Mouse (Mus musculus) liver, embryonic 14.5 days (tissue): ENCODE measurements around the gene Bloc1s4. TPM values are rescaled to one million over a fixed set of nuclear protein-coding genes. Genes with fewer than 3 reads are reported as not detected.

Source experiments
- ATAC-seq: fragments of 200-750 bp; cut with Nextera tagmentation; 2 replicates; pipeline ENCODE4 v1.8.0; 2017; ENCODE audit warnings: moderate number of reproducible peaks, mild to moderate bottlenecking, moderate library complexity; ENCODE audit not compliant: insufficient read depth
- DNase-seq, 3 experiments: peaks; one replicate each; pipeline ENCODE4 v3.0.0-alpha.2; 2012 to 2013; ENCODE audit warnings: low read depth in 3 of 3, low spot score in 3 of 3
- H3K27ac ChIP-seq: fragments of 300-500 bp; sonication (generic); 2 replicates; pipeline ENCODE4 v1.5.1; 2014; ENCODE audit warnings: moderate library complexity, mild to moderate bottlenecking, control low read depth, inconsistent platforms
- H3K27me3 ChIP-seq: fragments of 300-500 bp; sonication (generic); 2 replicates; pipeline ENCODE4 v1.6.1; 2014; ENCODE audit warnings: mild to moderate bottlenecking, low read length, moderate library complexity; ENCODE audit not compliant: control insufficient read depth, insufficient read depth
- H3K36me3 ChIP-seq: fragments of 300-500 bp; sonication (generic); replicated peaks from 2 replicates; pipeline ENCODE4 v1.6.1; 2014; ENCODE audit warnings: low read depth; ENCODE audit not compliant: control insufficient read depth, insufficient read depth
- H3K4me1 ChIP-seq, 2 experiments: fragments of 200-500 bp in 1 of 2; fragments of 300-500 bp in 1 of 2; sonication (generic) in 1 of 2; replicated peaks; 2 replicates each; pipeline ENCODE4 v1.6.1; 2012 to 2014; ENCODE audit warnings: antibody characterized with exemption in 1 of 2, inconsistent platforms in 1 of 2, low read length in 1 of 2; ENCODE audit not compliant: control insufficient read depth in 2 of 2, insufficient read depth in 2 of 2
- H3K4me2 ChIP-seq: fragments of 300-500 bp; sonication (generic); 2 replicates; pipeline ENCODE4 v1.6.1; 2014; ENCODE audit warnings: low read depth, mild to moderate bottlenecking, control low read depth, moderate library complexity
- H3K4me3 ChIP-seq, 2 experiments: fragments of 200-500 bp in 1 of 2; fragments of 300-500 bp in 1 of 2; sonication (generic) in 1 of 2; 2 replicates each; pipeline ENCODE4 v1.5.1; 2012 to 2014; ENCODE audit warnings: low read depth in 2 of 2, low read length in 2 of 2, mild to moderate bottlenecking in 2 of 2, control low read depth in 1 of 2, inconsistent platforms in 1 of 2, moderate library complexity in 1 of 2; ENCODE audit not compliant: insufficient read depth in 1 of 2
- H3K9ac ChIP-seq: fragments of 300-500 bp; sonication (generic); replicated peaks from 2 replicates; pipeline ENCODE4 v1.6.1; 2014; ENCODE audit warnings: mild to moderate bottlenecking, control low read depth, moderate library complexity
- H3K9me3 ChIP-seq: fragments of 300-500 bp; sonication (generic); 2 replicates; pipeline ENCODE4 v1.6.1; 2016; ENCODE audit warnings: low read length, mixed read lengths; ENCODE audit not compliant: control insufficient read depth
- CTCF ChIP-seq: IDR thresholded peaks from 2 replicates; pipeline ENCODE4 v1.5.1; 2016; ENCODE audit warnings: antibody characterized with exemption, low read depth, control low read depth
- EP300 ChIP-seq: IDR thresholded peaks from 2 replicates; pipeline ENCODE4 v1.6.1; 2016; ENCODE audit warnings: antibody characterized with exemption, low read depth
- WGBS: fragments of 180-500 bp; shearing (Covaris S2); extraction: QIAGEN DNeasy Blood & Tissue Kit; methylation state at CpG from one replicate; pipeline ENCODE4 v1.1.7; 2014; ENCODE audit not compliant: insufficient replicate concordance; 5-methylcytosine and 5-hydroxymethylcytosine counted together
- polyA plus RNA-seq, 2 experiments: library from polyadenylated mRNA; depleted of rRNA in 1 of 2; stranded (reverse) in 1 of 2; unstranded in 1 of 2; fragments of >200 nt; fragmentation: Nextera tagmentation in 1 of 2; extraction: Ambion mirVana in 1 of 2; gene quantifications; 2 replicates each; pipeline versions ENCODE4 v1.2.1 to v1.2.3; 2012 to 2014

Bloc1s4 gene
- polyA plus RNA-seq, 2 experiments, result 10.9 to 11.9 TPM

- no peak overlapping the region for H3K9ac ChIP-seq
- TF ChIP-seq EP300, result no peak
- no peak for TF ChIP-seq CTCF
- H3K27me3 ChIP-seq, result no peaks in the 10 kb centered on the region
- no peak overlapping the region for H3K27ac ChIP-seq
- H3K4me3 ChIP-seq, result no peak overlapping the region
- H3K4me2 ChIP-seq, result no peak overlapping the region
- WGBS, result 58% methylated on average over 2 of the region's 2 CpGs
- no peaks in the 10 kb centered on the region for H3K36me3 ChIP-seq
- H3K4me1 ChIP-seq, result peaks cover 0 to 2% of the 10 kb centered on the region in 2 experiments; a peak in 1 of 4 replicates
- H3K9me3 ChIP-seq, result no peaks in the 10 kb centered on the region
- DNase-seq (no peak), ATAC-seq (no peak)
Observed at GRCm38 (mm10) chr5:36775317-36775716, 26.9 kb upstream of the Bloc1s4 start.

GRCm38 (mm10) chr5:36772586-36772985 lies 24.1 kb upstream of the Bloc1s4 start:
- H3K4me1 ChIP-seq, result peaks cover 0 to 2% of the 10 kb centered on the region in 2 experiments; a peak in 1 of 4 replicates
- no peak overlapping the region for H3K9ac ChIP-seq
- H3K4me2 ChIP-seq, result no peak overlapping the region
- TF ChIP-seq EP300 (no peak), CTCF (no peak)
- WGBS, result 66% methylated on average over 5 of the region's 5 CpGs
- H3K27me3 ChIP-seq, result no peaks in the 10 kb centered on the region
- DNase-seq (no peak), ATAC-seq (no peak)
- H3K27ac ChIP-seq, result no peak overlapping the region
- no peak overlapping the region for H3K4me3 ChIP-seq
- no peaks in the 10 kb centered on the region for H3K9me3 ChIP-seq
- H3K36me3 ChIP-seq, result no peaks in the 10 kb centered on the region

DNA sequence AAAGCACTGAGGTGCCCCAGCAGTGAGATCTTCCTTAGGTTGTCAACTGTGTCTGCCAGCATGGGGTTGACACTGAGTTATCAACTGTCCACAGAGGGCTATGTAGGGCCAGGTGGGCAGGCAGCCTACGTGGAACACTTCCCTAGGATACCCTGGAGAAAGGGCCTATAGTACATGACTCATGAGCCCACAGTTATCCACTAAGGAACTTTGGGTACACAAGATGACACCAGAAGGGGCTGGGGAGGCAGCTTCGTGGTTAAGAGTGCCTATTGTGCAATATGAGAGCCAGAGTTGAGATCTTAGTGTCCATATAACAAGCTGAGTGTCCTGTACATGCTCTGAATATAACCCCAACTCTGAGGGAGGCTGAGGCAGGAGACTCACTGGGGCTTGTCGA lies 21.2 kb upstream of the Bloc1s4 start:
- 29% methylated on average over 3 of the region's 3 CpGs for WGBS
- no peaks in the 10 kb centered on the region for H3K36me3 ChIP-seq
- H3K9me3 ChIP-seq, result no peaks in the 10 kb centered on the region
- H3K4me3 ChIP-seq, result no peak overlapping the region
- H3K4me2 ChIP-seq, result no peak overlapping the region
- H3K9ac ChIP-seq, result no peak overlapping the region
- H3K27me3 ChIP-seq, result no peaks in the 10 kb centered on the region
- peaks cover 0 to 2% of the 10 kb centered on the region in 2 experiments; a peak in 1 of 4 replicates for H3K4me1 ChIP-seq
- TF ChIP-seq EP300 (no peak), CTCF (no peak)
- no peak overlapping the region for H3K27ac ChIP-seq
- no peak for DNase-seq
- no peak for ATAC-seq

DNA sequence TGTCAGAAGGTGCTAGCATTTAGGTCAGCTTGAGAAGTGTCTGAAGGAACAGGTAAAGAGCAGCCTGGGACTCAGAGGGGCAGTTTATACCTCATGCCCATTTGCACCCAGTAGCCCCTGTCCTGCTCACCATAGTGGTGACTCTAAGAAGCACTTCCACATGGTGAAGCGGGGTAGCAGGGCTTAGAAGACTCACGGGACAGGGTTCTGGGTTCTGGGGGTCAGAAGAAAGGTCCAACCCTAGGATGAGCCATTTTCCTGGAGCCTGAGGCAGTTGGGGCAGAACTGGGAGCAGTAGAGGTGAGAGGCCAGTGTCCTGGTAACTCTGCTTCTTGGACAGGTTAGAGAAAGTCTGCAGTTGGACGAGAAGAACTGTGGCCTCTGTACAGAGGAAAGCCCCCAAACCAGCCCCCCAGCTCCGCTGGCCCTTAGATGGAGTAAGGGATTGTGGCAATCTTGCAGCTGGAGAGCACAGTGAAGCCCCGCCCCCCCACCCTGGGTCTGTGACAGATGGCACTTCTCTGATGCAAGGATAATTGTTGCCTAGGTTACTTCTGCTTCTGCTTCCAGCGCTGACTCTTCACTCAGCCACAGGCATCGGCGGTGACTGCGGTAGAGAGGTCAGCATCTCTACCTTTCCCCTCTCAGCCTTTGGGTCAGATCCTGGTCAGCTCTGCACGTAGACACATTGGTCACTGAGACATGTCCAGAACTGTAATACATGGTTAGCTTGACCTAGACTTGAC lies 18.7 kb upstream of the Bloc1s4 start:
- 20% methylated on average over 10 of the region's 10 CpGs for WGBS
- ATAC-seq (no peak), DNase-seq (no peak)
- no peaks in the 10 kb centered on the region for H3K4me1 ChIP-seq
- no peak overlapping the region for H3K27ac ChIP-seq
- H3K4me2 ChIP-seq, result no peak overlapping the region
- TF ChIP-seq EP300 (no peak), CTCF (no peak)
- H3K9ac ChIP-seq, result no peak overlapping the region
- H3K36me3 ChIP-seq, result no peaks in the 10 kb centered on the region
- no peaks in the 10 kb centered on the region for H3K27me3 ChIP-seq
- H3K4me3 ChIP-seq, result no peak overlapping the region
- no peaks in the 10 kb centered on the region for H3K9me3 ChIP-seq

DNA sequence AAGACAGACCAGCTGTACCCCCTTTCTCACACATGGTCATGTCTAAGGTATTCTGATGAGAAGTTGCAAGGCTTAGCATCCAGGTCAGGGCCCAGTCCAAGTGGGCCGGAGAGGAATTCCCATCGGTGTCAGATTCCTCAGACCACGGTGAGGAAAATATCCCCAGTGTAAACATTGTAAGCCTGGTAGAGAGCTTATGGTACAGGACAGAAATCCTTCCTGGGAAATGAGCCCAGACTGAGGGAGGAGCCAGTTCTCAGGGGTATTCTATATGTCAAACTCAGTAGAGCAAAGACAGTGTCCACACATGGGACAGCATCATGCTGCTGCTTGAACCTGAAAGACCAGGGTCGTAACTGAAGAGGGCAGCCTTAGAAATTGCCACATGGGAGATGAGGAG lies 11.4 kb upstream of the Bloc1s4 start:
- Histone ChIP-seq H3K36me3 (no peaks in the 10 kb centered on the region), H3K4me1 (no peaks in the 10 kb centered on the region), H3K27me3 (no peaks in the 10 kb centered on the region; the same call in 1 of the 2 replicates), H3K4me2 (no peak overlapping the region), H3K9ac (no peak overlapping the region), H3K4me3 (no peak overlapping the region), H3K27ac (no peak overlapping the region), H3K9me3 (no peaks in the 10 kb centered on the region)
- ATAC-seq (no peak), DNase-seq (no peak)
- TF ChIP-seq EP300 (no peak), CTCF (no peak)
- WGBS, result 60% methylated on average over 4 of the region's 4 CpGs
